Mouse (Mus musculus): ENCODE data around the gene Rlbp1.

DNA sequence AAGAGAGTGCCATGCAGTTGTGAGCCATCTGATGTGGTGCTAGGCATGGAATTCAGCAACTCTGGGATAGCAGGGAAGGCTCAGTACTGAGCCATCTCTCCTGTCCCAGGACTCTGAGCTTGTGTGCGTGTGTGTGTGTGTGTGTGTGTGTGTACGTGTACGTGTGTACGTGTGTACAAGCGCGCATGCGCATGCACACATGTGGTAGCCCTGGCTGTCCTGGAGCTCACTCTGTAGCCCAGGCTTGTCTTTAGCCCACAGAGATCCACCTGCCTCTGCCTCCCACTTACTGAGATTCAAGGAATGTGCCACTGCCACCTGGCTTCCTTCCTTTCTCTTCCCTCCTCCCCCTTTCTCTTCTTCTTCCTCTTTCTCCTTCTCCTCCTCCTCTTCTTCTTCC, 7.1 kb upstream of the Rlbp1 start:
- TF ChIP-seq CTCF (conservative IDR thresholded peaks at IDR 0.05; ENCODE audit: insufficient read depth, insufficient read length, low read depth, low read length) (no peak), POLR2A (IDR thresholded peaks at IDR 0.05; ENCODE audit: low read depth, low read length) (no peak)

Data from kidney, adult 2 months (tissue).